Comparison of ENCODE assay signal across 8 mouse cellular contexts in the genomic region with DNA sequence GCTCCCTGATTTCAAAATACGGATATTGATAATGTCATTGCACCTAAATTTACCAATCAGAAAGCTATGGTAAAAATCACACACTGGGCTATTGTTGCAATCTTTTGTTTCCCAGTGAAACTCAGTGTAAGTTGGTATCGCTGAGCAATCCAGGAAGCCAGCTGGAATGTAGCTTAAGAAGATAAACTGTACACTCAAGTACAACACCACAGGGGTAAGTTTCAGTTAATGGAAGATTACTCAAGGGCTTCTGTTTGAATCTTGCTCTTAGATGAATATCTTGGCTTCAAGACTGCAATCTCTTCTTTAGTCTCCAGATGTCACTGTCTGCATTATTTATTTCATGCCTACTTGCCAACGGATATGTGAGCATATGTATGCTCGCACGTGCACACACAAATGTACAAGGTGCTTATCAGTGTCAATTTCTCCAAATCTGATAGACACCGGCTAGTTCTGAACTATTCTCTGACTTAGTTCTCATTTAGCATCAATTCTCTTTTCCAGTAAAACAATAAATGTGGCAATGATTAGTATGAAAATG.
DNase-seq lines count a peak whose midpoint lies in the region; ATAC-seq lines count a peak whose summit lies in the region.

No protein-coding gene starts in this region.

- peak; percentile 13 for DNase-seq in gastrocnemius, adult 18-20 months (ENCODE audit: low spot score)
- DNase-seq in gastrocnemius, postnatal 36 days: no peak
- DNase-seq in lung, postnatal 10 days: peak; percentile 8
- no peak for DNase-seq in lung, postnatal 14 days
- peak; percentile 68 for DNase-seq in embryo, embryonic 10.5 days (ENCODE audit: low spot score)
- no peak for DNase-seq in kidney, postnatal 25 days

- intact Hi-C loops in gastrocnemius, postnatal 36 days (cut with DNase I): loop anchor here (5.0 kb wide), 1 partner anchor 765 kb away; no protein-coding TSS in a partner anchor

- ATAC-seq in megakaryocyte, adult 5-6 weeks (ENCODE audit: poor library complexity, severe bottlenecking): peak; percentile 51
- no peak for ATAC-seq in activated CD4-positive, CD25-positive, alpha-beta regulatory T cell, adult 4 months

Comparison
In these comparisons a context has a peak if more than half of its experiments do, and no peak if none do; other contexts are left out.
1. DNase-seq: peak in gastrocnemius, adult 18-20 months (single experiment), lung, postnatal 10 days (single experiment) and embryo, embryonic 10.5 days (single experiment); none in gastrocnemius, postnatal 36 days (0 of 2), lung, postnatal 14 days (single experiment) and kidney, postnatal 25 days (0 of 2).